Mouse (Mus musculus) testis, adult 2 months (tissue): ENCODE data around the gene Pde2a.

ENCODE experiments used
- CTCF ChIP-seq: fragments of 200-500 bp; IDR thresholded peaks from 2 replicates; pipeline ENCODE4 v1.5.1; 2012; ENCODE audit warnings: low read depth, mild to moderate bottlenecking, inconsistent platforms, low read length, moderate library complexity; ENCODE audit not compliant: control insufficient read depth, insufficient read depth, insufficient replicate concordance
- POLR2A ChIP-seq: fragments of 200-500 bp; IDR thresholded peaks from 2 replicates; pipeline ENCODE4 v1.6.1; 2012; ENCODE audit warnings: low read depth, mild to moderate bottlenecking, inconsistent platforms, low read length, moderate library complexity; ENCODE audit not compliant: control insufficient read depth

DNA sequence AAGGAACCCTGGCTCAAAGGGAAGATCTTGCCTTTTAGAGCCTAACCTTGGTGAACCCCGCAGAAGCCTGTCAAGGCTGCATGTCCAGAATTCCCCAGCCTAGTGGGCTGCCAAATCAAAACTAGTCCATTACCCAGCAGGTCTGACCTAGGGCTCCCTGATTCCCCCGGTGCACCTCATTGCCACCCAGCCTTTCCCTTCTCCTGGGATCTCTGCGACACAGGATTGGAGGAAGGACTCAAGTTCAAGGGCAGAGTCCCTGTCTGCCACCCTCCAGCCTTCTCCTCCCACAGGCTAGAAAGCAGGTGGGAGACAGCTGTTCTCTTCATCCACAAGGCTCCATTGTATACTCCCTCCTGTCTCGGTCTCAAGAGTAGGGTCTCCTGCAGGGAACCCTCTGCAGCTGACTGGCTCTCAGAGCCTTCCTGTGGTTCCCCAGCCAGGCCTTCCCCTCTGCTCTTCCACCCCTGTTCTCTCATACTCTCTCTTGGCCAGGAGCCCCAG, 36.8 kb downstream of the Pde2a start:
- TF ChIP-seq POLR2A (no peak), CTCF (no peak)
